Mouse (Mus musculus) ovary, postnatal 14 days (tissue): ENCODE data around the gene Tubb5.
A peak's percentile ranks its signal among the peaks of the same experiment; 100 is the strongest.

Experiments used
- DNase-seq: peaks from one replicate; pipeline ENCODE4 v3.0.0; 2022; ENCODE audit warnings: low spot score

Gene Tubb5

DNA sequence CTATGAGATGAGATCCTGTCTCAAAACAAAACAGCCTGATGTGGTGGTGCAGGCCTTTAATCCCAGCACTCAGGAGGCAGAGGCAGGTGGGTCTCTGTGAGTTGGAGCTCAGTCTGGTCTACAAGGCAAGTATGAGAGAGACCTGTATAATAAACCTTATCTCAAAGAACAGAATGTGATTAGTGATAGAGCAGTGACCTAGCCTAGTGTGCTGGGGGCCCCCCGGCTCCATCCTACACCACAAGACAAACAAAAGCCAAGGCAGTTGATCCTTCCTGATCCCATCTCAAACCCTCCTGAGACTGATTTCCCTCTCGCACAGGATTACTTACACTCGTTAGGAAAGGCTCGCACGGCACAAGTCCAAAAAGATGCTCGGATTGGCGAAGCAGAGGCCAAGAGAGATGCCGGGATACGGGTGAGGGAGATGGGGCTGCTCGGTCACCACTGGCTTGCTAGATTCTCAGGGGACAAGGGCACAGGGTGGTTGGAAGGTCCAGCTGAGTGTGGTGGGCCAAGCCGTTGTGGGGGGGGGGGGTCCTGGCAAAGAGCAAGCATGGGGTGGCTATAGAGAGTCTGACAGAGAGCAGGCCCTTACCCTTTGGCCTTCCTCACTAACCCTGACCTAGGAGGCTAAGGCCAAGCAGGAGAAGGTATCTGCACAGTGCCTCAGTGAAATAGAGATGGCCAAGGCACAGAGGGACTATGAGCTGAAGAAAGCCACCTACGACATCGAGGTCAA, 12.8 kb downstream of the Tubb5 start:
- DNase-seq: no peak

DNA sequence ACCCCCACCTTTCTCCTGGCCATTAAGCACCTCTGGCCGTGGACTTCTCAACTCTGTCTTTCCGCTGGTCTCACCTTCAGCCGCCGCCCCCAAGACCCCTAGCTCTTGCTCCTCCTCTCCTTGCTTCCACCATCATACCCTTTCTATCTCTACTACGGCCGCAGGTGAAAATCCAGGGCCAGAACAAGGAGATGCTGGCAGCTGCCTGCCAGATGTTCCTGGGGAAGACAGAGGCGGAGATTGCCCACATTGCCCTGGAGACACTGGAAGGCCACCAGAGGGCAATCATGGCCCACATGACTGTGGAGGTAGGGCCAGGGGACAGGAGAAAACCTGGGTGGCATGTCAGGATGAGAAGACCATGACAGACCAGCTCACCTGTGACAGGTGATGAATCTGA, 13.7 kb downstream of the Tubb5 start:
- no peak for DNase-seq

DNA sequence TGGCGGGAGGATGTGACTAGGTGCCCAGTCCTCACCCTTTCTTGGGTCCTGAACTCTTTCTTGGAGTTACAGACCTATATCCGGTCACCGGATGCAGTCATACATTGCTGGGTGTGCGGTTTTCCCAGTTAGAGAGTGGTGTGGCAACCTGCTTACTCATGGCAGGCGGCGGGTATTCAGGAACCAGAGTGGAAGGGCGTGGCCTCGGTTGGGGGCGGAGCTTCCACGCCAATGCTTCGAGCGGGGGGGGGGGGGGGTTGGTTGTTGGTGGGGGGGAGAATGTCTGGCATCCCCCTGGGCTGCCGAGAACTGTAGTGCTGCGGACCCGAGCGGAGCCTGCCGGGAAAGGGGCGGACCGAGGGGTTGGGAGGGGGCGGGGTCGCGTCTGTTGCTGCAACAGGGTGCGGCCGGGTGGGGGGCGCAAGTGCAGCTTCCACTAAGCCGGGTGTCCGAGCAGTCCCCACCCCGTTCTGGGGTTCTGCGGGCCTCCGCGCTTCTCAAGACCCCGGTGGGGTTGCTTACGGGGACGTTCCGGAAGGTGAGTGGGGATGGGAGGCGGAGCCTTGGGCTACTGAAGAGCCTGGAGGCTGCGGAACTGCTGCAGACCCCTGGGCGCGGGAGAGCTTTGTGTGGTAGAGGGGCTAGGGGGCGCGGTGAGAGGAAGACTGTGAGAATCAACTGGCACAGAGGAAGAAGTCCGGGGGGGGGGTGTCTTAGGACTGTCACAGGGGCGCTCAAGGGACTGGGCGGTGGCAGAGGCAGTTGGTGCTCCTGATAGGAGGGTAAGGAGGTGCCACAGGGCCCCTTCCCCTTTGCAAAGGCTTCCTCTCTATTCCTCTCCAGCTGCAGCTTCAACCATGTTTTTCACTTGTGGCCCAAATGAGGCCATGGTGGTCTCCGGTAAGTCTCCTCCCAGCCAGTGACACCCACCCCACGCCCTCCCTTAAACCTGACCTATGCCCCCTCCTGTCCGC, 14.9 kb downstream of the Tubb5 start, which contains the start of gene Flot1:
Gene Flot1, plus strand, starts transcription at position 267 of the 974 bp plus-strand sequence.
- peak; percentile 75 for DNase-seq

DNA sequence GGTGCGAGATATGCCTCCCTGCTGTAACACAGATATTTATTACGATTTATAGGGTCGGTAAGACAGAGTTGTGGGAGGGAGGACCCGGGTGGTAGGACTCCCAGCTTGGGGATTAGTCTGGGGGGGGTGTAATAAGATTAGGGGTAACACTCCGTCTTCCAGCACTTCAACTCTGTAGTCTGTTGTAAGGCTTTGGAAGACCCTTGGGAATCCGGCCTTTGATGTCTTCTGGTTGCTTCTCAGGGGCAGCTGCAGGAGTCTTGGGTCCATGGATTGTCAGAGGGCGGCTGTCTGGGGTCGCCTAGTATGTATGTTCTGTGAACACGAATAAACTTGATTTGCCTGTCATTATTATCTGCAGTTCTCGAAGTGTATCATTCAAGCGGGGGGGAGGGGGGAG, 15.5 kb downstream of the Tubb5 start:
- no peak for DNase-seq

DNA sequence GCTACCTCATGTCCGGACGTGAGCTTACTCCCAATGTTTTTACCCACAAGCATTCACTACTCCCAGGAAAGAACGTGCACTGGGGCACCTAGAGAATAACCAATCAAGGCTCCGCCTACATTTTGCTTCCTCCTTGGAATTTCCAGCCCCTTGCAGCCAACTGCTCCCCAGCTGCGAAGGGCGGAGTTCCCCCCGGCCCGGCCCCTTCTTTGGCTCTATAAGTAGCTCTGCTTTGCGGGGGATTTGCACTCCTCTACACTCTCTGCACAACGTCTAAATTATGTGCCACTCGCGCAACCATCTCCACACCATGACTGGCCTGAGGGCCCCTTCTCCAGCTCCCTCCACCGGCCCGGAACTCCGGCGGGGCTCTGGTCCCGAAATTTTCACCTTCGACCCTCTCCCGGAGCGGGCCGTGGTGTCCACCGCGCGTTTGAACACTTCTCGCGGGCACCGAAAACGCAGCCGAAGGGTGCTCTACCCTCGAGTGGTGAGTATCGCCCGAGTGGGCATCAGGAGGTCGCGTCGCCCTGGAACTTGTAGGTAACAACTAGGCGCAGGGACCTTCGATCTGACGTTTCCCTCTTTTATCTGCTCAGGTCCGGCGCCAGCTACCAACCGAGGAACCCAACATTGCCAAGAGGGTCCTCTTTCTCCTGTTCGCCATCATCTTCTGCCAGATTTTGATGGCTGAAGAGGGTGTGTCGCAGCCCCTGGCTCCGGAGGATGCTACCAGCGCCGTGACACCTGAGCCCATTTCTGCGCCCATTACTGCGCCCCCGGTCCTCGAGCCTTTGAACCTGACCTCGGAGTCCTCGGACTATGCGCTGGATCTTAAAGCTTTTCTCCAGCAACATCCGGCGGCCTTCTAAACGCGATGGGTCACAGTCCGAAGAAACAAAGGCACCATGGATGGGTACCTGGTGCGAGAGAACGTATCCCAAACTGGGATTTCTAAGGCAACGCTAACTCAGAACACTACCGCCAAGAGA, 16.4 kb downstream of the Tubb5 start, which contains the start of gene Ier3:
Gene Ier3, plus strand, starts transcription at position 246 of the 992 bp plus-strand sequence.
- DNase-seq: peak; percentile 83

DNA sequence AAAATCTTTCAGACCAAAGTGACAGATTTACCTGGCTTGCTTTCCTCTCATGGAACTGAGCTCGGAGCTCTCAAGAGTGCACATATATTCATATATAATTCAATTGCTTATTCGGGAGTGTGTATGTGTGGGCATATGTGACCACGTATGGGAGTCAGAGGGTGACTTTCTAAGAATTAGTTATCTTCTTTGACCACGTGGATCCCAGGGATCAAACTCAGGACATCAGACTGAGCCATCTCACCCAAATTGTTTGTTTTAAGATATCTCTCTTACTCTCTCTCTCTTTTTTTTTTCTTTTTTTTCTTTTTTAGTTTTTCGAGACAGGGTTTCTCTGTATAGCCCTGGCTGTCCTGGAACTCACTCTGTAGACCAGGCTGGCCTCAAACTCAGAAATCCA, 18.0 kb downstream of the Tubb5 start:
- DNase-seq: no peak

DNA sequence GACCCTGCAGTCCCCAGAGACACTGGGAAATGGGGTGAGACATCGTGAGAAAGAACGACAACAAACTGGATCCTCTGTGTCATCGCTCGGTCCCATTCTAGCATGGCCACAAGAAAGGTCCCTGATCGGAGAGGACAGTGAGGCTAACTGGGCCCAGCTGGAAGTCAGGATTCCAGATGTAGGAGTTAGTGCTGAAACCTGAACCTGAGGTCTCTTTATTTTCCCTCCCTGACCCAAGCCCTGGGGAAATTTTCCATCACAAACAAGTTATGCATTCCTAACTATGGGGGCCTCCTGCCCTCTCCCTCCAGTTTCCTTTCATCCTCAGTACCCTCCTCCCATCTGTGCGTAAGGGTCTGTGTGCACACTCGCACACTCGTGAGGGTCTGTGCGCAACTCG, 20.9 kb downstream of the Tubb5 start:
- no peak for DNase-seq

DNA sequence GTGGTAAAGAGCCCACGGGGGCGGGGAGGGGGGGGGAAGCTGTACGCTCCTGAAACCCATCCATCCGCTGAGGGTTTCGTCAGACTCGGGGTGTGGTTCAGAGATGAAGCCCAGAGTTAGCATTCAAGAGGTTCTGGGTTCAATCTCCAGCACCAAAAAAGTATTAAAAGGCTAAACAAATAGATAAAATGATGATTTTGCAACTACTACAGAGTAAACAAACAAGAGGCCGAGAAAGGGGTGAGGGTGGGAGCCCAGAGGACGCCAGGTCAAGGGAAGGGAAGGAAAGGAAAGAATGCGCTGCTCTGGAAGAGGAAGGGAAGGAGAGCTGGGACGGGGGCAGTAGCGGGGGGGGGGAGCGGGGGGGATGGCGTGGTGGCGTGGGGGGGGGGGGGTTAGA, 21.4 kb downstream of the Tubb5 start:
- no peak for DNase-seq

DNA sequence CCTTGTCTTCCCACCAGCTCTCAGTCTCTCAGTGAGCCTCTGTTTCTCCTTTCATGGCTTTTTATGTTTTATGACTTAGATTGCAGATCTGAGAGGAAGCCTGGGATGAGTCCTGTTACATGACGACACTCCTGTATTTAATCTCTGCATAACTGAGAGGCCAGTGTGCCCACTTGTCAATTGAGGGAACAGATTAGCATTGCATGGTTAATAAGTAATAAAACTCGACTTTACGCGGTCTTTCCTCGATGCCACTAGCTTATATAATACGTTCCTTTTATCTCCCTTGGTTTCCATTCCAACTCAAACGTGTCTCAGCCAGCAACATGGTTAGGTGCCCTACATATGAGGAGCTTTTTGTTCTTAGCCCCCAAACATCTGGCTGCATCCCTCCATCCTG, 22.3 kb downstream of the Tubb5 start:
- no peak for DNase-seq

DNA sequence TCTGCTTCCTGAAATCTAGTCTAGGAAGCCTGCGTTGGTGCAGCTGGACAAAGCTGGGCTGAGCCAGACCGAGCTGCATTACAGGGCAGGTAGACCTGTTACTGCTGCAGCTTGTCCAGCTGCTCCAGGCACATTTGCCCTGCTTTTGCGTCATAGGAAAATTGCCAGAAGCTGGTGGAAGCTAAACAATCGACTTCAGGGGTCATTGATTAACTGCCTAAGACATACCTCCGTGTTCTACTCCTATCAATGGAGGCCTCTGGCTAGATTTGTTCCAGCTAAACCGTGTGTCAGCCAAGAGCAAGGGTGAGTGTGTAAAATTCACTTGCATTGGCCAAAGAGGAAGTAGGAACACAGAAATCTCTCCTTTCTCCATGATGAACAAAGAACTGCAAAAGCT, 23.4 kb downstream of the Tubb5 start:
- no peak for DNase-seq

DNA sequence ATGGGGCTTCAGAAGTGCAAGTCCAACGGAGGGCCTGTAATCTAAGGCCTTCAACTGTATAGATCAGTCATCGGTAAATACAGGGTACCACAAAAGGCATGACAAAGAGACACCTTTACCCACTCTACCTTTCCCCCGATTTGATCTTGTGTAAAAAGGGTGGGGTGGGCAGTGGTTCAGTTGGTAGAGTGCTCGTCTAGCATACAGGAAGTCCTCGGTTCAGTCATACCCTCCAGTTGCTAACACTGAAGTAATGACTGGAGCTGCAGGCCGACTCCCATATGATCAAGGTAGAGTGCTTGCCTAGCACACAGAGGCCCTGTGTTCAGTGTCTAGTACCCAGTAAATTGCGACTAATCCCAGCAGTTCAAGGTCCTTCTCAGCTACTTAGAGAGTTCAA, 24.5 kb downstream of the Tubb5 start:
- DNase-seq: no peak

DNA sequence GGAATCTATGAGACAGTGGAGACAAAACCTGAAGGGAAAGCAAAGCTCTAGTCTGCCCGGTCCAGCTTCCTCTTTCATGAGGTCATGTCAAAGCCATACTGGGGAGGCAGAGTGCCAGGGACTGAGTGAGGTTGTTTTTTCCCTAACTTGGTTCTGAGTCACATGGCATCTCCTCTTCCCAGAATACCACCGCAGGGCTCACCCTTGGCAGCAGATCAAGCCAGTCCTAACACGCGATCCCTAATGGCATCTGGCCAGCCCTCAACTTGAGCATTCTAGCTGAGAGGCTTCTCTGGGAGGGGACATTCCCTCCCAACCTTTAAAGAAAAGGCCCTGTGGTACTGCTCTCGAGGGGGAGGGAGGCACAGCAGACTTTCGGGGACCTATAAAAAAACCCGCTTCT, 24.9 kb downstream of the Tubb5 start:
- DNase-seq: peak; percentile 83

DNA sequence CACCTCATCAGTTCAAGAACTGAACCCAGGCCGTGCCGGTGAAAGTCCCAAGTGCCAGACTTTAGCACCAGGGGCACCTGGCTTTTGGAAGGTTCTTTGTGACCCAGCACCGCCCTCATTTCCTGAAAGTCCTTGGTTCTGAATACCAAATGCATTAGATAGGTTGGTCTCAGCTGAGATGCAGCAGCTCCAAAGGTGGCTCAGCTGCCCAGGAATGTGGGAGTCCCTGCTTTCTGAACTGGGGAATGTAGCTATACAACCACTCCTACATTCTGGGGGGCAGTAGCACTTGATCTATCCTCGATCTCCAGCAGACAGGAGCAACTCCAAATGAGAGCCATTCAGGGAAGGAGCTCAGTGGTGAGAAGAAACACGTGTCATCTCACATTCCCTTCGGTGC, 25.4 kb downstream of the Tubb5 start:
- DNase-seq: no peak

DNA sequence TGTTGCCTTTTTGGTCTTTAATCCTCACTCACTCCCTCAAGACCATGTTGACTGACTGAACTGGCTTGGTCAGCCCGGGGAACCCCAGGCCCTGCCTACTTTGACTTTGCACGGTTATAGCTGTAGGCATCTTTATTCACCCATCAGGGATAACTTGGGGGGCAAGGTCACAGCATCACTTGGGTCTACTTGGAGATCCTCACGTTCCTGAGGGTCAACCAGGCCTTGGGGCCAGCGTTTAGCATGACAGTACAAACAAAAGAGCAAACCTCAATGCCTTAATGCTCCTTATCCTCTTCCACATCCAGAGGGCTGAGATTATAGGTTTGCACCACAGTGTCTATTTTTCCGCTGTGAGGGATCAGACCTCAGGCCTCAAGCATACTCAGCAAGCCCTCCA, 25.8 kb downstream of the Tubb5 start:
- DNase-seq: no peak

DNA sequence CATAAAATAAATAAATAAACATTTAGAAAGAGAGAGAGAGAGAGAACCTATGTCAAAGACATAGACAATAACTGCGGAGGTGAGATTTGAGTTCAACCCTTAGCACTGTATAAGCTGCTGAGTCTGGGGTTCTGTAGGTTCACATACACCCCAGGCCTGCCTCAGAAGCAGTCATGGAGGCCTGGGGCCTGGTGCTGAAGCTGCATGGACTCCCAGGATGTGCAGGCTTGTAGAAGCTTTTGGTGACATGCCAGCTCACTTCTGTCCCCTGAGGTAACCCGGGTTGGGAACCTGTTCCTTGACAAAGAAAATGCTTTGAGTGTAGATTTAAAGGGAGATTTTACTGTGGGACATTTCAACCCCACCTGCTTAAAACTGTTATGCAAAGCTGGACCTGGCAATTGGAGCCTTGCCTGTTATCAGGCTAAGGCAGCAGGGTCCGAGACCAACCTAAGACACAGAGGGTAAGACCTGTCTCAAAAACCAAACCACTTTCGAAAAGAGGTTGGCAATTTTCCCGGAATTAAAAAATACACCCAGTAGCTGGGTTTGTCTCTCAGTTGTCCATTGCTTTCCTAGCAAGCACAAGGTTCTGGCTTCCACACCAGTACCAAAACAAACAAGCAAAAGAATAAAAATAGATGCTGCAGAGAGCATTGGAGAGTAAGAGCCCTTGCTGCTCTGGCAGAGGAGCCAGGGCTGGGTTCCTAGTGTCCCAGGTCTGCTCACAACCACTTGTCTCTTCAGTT, 27.0 kb downstream of the Tubb5 start:
- no peak for DNase-seq

DNA sequence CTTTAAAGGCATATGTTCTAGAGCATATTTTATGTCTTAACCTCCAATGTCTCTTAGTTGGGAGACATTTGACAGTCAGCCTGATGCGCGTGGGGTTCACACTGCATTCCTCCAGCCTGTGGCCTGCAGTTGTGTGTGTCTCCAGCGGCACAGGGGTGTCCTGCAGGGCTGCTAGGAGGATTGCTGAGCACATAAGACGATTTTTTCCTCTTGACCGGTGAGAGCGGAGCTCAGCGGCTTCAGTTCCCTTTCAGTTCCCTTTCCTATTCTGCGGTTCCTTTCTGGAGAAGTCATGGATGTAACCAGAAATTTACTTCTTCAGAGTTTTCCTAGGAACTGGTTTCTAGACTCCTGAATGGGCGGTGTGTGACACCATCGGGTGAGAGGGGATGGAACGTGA, 28.7 kb downstream of the Tubb5 start:
- no peak for DNase-seq

DNA sequence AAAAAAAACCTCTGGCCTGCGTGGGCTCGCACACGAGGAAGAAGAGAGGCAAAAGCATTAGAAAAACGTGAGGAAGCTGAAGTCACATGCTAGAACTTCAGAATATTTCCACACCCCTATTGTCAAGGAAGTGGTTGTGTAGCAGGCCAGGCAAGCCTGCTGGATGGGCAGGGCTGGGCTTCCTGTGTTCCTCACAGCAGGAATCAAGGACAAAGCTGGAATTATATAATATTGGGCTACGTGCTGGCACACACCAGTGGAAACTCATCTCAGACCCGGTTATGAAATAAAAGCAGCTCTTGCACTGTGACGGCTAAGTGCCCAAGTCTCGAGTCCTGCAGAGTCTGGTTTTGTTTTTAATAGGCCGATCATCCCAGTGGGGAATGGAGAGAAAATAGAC, 30.0 kb downstream of the Tubb5 start:
- no peak for DNase-seq

DNA sequence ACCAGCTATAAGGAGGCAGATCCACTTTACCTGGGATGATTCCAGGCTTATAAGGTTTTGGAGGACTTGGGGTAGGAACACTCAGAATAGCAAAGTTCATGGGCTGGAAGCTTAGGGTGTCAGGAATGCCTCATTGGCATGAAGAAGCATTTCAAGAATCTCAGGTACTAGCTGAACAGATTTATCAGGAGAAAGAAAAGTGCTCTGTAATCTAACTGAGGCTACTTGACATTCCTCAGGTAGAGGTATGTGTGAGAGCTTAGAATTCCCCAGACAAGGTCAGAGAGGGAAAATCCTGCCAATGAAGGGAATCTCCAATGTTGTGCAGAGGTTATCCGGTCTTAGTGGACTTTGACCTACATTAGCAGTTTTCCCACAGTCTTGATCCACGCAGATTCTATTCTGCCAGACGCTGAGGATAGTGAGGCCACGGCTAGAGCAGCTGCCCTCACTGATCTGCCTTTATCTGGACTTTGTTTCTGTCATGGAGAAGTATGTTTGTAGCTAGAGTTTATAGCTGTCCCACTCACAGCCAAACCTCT, 34.2 kb downstream of the Tubb5 start:
- DNase-seq: no peak

DNA sequence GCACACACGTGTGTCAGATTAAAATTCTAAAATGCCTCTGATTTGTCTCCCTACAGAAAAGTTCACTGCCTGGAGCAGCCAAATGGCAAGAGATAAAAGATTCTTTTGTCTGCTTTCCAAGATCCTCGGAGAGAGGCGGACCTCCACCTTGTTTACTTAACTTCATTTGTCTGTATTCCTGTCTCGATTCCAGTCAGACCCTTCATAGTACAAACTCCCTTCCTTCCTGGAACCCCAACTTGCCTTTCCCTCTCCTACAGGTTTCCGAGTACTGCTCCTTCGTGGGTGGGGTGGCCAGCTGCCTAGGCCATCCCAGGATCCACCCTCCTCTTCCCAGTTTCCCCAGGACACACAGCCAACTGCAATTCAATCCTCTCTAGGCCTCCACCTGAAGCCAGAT, 35.1 kb downstream of the Tubb5 start:
- DNase-seq: no peak

DNA sequence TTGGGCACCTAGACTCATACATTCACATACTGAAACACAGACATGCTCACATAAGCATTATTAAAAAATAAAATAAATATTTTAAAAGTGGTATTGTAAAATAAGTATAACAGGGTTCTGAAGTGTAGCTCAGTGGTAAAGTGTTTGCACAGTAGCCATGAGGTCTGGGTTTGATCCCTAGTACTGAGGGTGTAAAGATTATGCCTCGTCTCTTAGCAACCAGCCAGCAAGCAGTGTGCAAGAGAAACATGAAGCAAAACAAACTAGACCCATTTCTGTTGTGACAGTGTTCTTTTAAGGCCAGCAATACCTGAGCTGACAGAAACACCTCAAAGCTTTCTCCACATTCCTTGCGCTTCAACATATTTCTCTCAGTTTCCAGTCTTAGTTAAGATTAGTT, 37.2 kb downstream of the Tubb5 start:
- no peak for DNase-seq

DNA sequence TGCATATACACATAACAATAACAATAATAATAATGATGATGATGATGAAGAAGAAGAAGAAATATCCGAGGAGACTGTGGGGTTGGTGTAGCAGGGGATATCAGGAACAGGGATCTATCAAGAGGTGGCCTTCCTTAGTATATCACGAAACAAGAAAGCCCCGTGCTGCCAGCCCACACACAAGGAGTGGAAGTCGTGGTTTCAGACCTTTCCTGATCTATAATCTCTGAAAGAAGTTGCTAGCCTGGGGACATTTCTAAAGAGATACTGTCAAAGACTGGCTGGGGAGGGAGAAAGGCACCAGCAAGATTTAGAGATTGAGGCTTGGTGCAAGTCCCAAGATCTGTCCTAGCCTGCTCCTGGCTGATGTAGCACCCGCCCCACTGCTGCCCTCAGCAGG, 41.3 kb downstream of the Tubb5 start:
- DNase-seq: no peak
